Mouse (Mus musculus) intestine, embryonic 14.5 days (tissue): ENCODE results near the gene Rpl9-ps6. TPM values are rescaled to one million over a fixed set of nuclear protein-coding genes. Genes with fewer than 3 reads are reported as not detected.

Experiments
- ATAC-seq: fragments of 200-750 bp; cut with Nextera tagmentation; replicated peaks from 2 replicates; pipeline ENCODE4 v1.8.0; 2017; ENCODE audit warnings: low read depth, moderate number of reproducible peaks, moderate TSS enrichment, moderate library complexity; ENCODE audit not compliant: low FRiP score, low TSS enrichment
- DNase-seq: peaks from one replicate; pipeline ENCODE4 v3.0.0-alpha.2; 2018; ENCODE audit warnings: low spot score
- H3K27ac ChIP-seq: fragments of 300-500 bp; sonication (generic); 2 replicates; pipeline ENCODE4 v1.5.1; 2014; ENCODE audit warnings: low read depth, mild to moderate bottlenecking, control low read depth
- H3K27me3 ChIP-seq: fragments of 300-500 bp; sonication (generic); replicated peaks from 2 replicates; pipeline ENCODE4 v1.6.1; 2014; ENCODE audit warnings: low read length, control low read depth; ENCODE audit not compliant: control insufficient read depth, insufficient read depth
- H3K36me3 ChIP-seq: fragments of 300-500 bp; sonication (generic); 2 replicates; pipeline ENCODE4 v1.6.1; 2014; ENCODE audit warnings: low read length, control low read depth; ENCODE audit not compliant: control insufficient read depth, insufficient read depth
- H3K4me1 ChIP-seq: fragments of 300-500 bp; sonication (generic); replicated peaks from 2 replicates; pipeline ENCODE4 v1.6.1; 2014; ENCODE audit warnings: low read length, control low read depth, mixed read lengths; ENCODE audit not compliant: control insufficient read depth, insufficient read depth
- H3K4me2 ChIP-seq: fragments of 300-500 bp; sonication (generic); 2 replicates; pipeline ENCODE4 v1.6.1; 2014; ENCODE audit warnings: low read length
- H3K4me3 ChIP-seq: fragments of 300-500 bp; sonication (generic); 2 replicates; pipeline ENCODE4 v1.5.1; 2014; ENCODE audit warnings: low read depth, low read length, control low read depth, mixed read lengths
- H3K9ac ChIP-seq: fragments of 300-500 bp; sonication (generic); 2 replicates; pipeline ENCODE4 v1.6.1; 2014; ENCODE audit warnings: mild to moderate bottlenecking, low read length
- H3K9me3 ChIP-seq: fragments of 300-500 bp; sonication (generic); 2 replicates; pipeline ENCODE4 v1.6.1; 2016; ENCODE audit warnings: low read length, control low read depth; ENCODE audit not compliant: control insufficient read depth
- WGBS: fragments of 180-500 bp; shearing (Covaris S2); extraction: QIAGEN DNeasy Blood & Tissue Kit; methylation state at CpG from one replicate; pipeline ENCODE4 v1.1.7; 2014; 5-methylcytosine and 5-hydroxymethylcytosine counted together
- polyA plus RNA-seq: library from polyadenylated mRNA; unstranded; fragments of >200 nt; fragmentation: Nextera tagmentation; extraction: Ambion mirVana; gene quantifications from 2 replicates; pipeline ENCODE4 v1.2.1, GENCODE M21; 2014

Gene Rpl9-ps6
- polyA plus RNA-seq, 1 experiment from 2014 or later: 152 TPM

DNA sequence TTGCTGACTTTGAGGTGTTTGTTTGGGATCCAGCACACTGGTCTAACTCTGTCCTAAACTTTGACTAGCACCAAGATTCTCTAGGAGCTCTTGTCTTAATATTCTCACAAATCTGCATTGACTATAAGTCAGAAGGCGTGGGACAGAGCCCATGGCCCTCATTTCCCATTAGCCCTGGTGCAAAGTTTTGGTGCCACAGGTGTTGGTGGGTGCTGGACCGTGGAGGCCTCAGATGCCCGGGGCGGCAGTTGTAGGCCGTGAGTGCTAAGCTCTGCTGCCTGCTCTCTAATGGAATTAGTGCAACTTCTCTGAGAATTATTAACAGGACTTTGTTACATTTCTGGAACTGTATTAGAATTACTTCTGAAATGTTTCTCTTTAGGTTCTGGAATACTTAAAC, 31.6 kb upstream of the Rpl9-ps6 start:
- Histone ChIP-seq H3K9ac (no peak overlapping the region), H3K4me1 (no peaks in the 10 kb centered on the region), H3K4me2 (no peak overlapping the region), H3K27me3 (no peaks in the 10 kb centered on the region), H3K9me3 (no peaks in the 10 kb centered on the region), H3K36me3 (peaks cover 53% of the 10 kb centered on the region), H3K4me3 (no peak overlapping the region), H3K27ac (no peak overlapping the region)
- DNase-seq: no peak
- 96% methylated on average over 5 of the region's 5 CpGs for WGBS
- no peak for ATAC-seq

GRCm38 (mm10) chr19:32497411-32497810, 31.0 kb upstream of the Rpl9-ps6 start:
- Histone ChIP-seq H3K9me3 (no peaks in the 10 kb centered on the region), H3K9ac (no peak overlapping the region), H3K4me1 (no peaks in the 10 kb centered on the region), H3K4me3 (no peak overlapping the region), H3K36me3 (peaks cover 59% of the 10 kb centered on the region), H3K4me2 (no peak overlapping the region), H3K27ac (no peak overlapping the region), H3K27me3 (no peaks in the 10 kb centered on the region)
- 81% methylated on average over 6 of the region's 6 CpGs for WGBS
- ATAC-seq (no peak), DNase-seq (no peak)

DNA sequence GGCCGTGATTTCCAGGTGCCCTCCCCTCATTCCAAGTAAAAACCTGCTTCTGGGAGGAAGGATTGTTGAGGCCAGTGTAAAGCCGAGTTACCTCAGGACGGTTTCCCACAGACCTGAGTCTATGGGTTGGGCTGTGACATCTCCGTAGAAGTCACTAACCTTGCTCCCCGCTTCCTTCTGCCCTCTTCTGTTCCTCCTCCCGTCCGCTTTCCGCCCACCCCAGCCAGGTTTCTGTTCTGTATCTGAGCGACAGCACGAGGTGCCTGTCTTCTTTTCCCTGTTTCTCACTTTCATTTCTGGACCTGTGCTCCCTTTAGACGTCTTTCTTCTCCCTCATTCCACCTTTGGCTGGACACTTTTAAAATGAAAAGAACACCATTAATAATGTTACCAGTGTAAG, 28.7 kb upstream of the Rpl9-ps6 start:
- Histone ChIP-seq H3K4me3 (no peak overlapping the region), H3K9ac (no peak overlapping the region), H3K27me3 (no peaks in the 10 kb centered on the region), H3K4me1 (no peaks in the 10 kb centered on the region), H3K27ac (no peak overlapping the region), H3K9me3 (no peaks in the 10 kb centered on the region), H3K36me3 (peaks cover 58% of the 10 kb centered on the region), H3K4me2 (no peak overlapping the region)
- WGBS: 87% methylated on average over 11 of the region's 11 CpGs
- DNase-seq (no peak), ATAC-seq (no peak)

DNA sequence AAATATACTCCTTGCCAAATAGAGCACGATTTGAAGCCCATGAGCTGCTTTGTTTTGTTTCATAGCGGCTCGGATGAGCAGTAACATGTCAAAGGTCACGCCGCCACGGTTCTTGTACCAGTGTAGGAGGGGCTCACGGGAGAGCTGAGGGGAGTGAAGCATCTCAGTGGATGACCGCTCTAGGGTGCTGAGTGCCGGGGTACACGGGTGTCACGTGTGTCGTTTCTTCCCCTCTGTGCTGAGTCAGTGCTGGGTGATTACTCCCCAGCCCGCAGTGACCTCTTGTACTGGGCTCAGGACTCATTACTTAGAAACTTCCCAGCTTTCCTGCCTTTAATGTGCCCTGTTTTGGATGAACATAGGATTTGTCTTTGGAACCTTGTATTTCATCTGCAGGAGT, 28.2 kb upstream of the Rpl9-ps6 start:
- Histone ChIP-seq H3K27ac (no peak overlapping the region), H3K4me1 (no peaks in the 10 kb centered on the region), H3K27me3 (no peaks in the 10 kb centered on the region), H3K9me3 (no peaks in the 10 kb centered on the region), H3K9ac (no peak overlapping the region), H3K36me3 (peaks cover 58% of the 10 kb centered on the region), H3K4me2 (no peak overlapping the region), H3K4me3 (no peak overlapping the region)
- ATAC-seq (no peak), DNase-seq (no peak)
- 89% methylated on average over 13 of the region's 13 CpGs for WGBS

- 82% methylated on average over 8 of the region's 8 CpGs for WGBS
- no peak overlapping the region for H3K27ac ChIP-seq
- ATAC-seq: no peak
- H3K9me3 ChIP-seq: no peaks in the 10 kb centered on the region
- H3K4me1 ChIP-seq: no peaks in the 10 kb centered on the region
- H3K4me2 ChIP-seq: no peak overlapping the region
- no peak for DNase-seq
- H3K27me3 ChIP-seq: no peaks in the 10 kb centered on the region
- no peak overlapping the region for H3K9ac ChIP-seq
- H3K4me3 ChIP-seq: no peak overlapping the region
- peaks cover 46% of the 10 kb centered on the region for H3K36me3 ChIP-seq
These were observed 27.1 kb upstream of the Rpl9-ps6 start for GRCm38 (mm10) chr19:32493471-32493870.

GRCm38 (mm10) chr19:32492981-32493380, 26.6 kb upstream of the Rpl9-ps6 start:
- WGBS: 91% methylated on average over 5 of the region's 5 CpGs
- ATAC-seq: no peak
- no peak overlapping the region for H3K4me3 ChIP-seq

GRCm38 (mm10) chr19:32492339-32492738, 26.0 kb upstream of the Rpl9-ps6 start:
- no peaks in the 10 kb centered on the region for H3K9me3 ChIP-seq
- H3K4me2 ChIP-seq: no peak overlapping the region
- no peak overlapping the region for H3K9ac ChIP-seq
- ATAC-seq (no peak), DNase-seq (no peak)
- H3K36me3 ChIP-seq: peaks cover 38% of the 10 kb centered on the region
- peaks cover 6% of the 10 kb centered on the region; the same call in 1 of the 2 replicates for H3K4me1 ChIP-seq
- no peak overlapping the region for H3K27ac ChIP-seq
- H3K4me3 ChIP-seq: no peak overlapping the region
- 92% methylated on average over 3 of the region's 3 CpGs for WGBS
- H3K27me3 ChIP-seq: no peaks in the 10 kb centered on the region

More at GRCm38 (mm10) chr19:32492981-32493380, 26.6 kb upstream of the Rpl9-ps6 start:
- Histone ChIP-seq H3K9ac (no peak overlapping the region), H3K36me3 (peaks cover 42% of the 10 kb centered on the region), H3K27me3 (no peaks in the 10 kb centered on the region), H3K9me3 (no peaks in the 10 kb centered on the region), H3K4me1 (peaks cover under 1% of the 10 kb centered on the region; the same call in 1 of the 2 replicates), H3K4me2 (no peak overlapping the region), H3K27ac (no peak overlapping the region)
- no peak for DNase-seq

- DNase-seq (no peak), ATAC-seq (no peak)
- H3K27ac ChIP-seq: no peak overlapping the region
- H3K4me2 ChIP-seq: no peak overlapping the region
- H3K36me3 ChIP-seq: peaks cover 37% of the 10 kb centered on the region
- H3K9ac ChIP-seq: no peak overlapping the region
- H3K4me3 ChIP-seq: no peak overlapping the region
- H3K9me3 ChIP-seq: no peaks in the 10 kb centered on the region
- no peaks in the 10 kb centered on the region for H3K27me3 ChIP-seq
- WGBS: 89% methylated on average over 2 of the region's 2 CpGs
- H3K4me1 ChIP-seq: peaks cover 15% of the 10 kb centered on the region
These were observed 24.6 kb upstream of the Rpl9-ps6 start for GRCm38 (mm10) chr19:32490976-32491375.

GRCm38 (mm10) chr19:32489166-32489895, 23.0 kb upstream of the Rpl9-ps6 start:
- DNase-seq (no peak), ATAC-seq (no peak)
- H3K9me3 ChIP-seq: no peaks in the 10 kb centered on the region
- no peak overlapping the region for H3K4me3 ChIP-seq
- H3K36me3 ChIP-seq: peaks cover 23% of the 10 kb centered on the region
- H3K27ac ChIP-seq: no peak overlapping the region
- H3K27me3 ChIP-seq: no peaks in the 10 kb centered on the region
- no peak overlapping the region for H3K9ac ChIP-seq
- 88% methylated on average over 12 of the region's 12 CpGs for WGBS
- peaks cover 21% of the 10 kb centered on the region for H3K4me1 ChIP-seq
- H3K4me2 ChIP-seq: no peak overlapping the region
